Mouse (Mus musculus) heart, embryonic 11.5 days (tissue): ENCODE results near the gene Cd69. TPM values are rescaled to one million over a fixed set of nuclear protein-coding genes. Genes with fewer than 3 reads are reported as not detected.

Experiments
- ATAC-seq: fragments of 200-750 bp; cut with Nextera tagmentation; replicated peaks from 2 replicates; pipeline ENCODE4 v1.8.0; 2017; ENCODE audit warnings: moderate library complexity; ENCODE audit not compliant: insufficient number of reproducible peaks, low FRiP score, low TSS enrichment
- H3K27ac ChIP-seq: fragments of 300-500 bp; sonication (generic); 2 replicates; pipeline ENCODE4 v1.5.1; 2014; ENCODE audit warnings: mild to moderate bottlenecking, low read depth, low read length
- H3K27me3 ChIP-seq: fragments of 300-500 bp; sonication (generic); 2 replicates; pipeline ENCODE4 v1.6.1; 2014; ENCODE audit warnings: mild to moderate bottlenecking, low read length, mixed read lengths; ENCODE audit not compliant: control insufficient read depth, insufficient read depth
- H3K36me3 ChIP-seq: fragments of 300-500 bp; sonication (generic); 2 replicates; pipeline ENCODE4 v1.6.1; 2014; ENCODE audit warnings: mild to moderate bottlenecking, low read length, moderate library complexity, mixed read lengths; ENCODE audit not compliant: control insufficient read depth, insufficient read depth
- H3K4me1 ChIP-seq: fragments of 300-500 bp; sonication (generic); 2 replicates; pipeline ENCODE4 v1.6.1; 2014; ENCODE audit warnings: low read length; ENCODE audit not compliant: control insufficient read depth, insufficient read depth
- H3K4me2 ChIP-seq: fragments of 300-500 bp; sonication (generic); 2 replicates; pipeline ENCODE4 v1.6.1; 2014; ENCODE audit warnings: mild to moderate bottlenecking, moderate library complexity
- H3K4me3 ChIP-seq: fragments of 300-500 bp; sonication (generic); 2 replicates; pipeline ENCODE4 v1.5.1; 2014; ENCODE audit warnings: low read depth, low read length
- H3K9ac ChIP-seq: fragments of 300-500 bp; sonication (generic); 2 replicates; pipeline ENCODE4 v1.6.1; 2014; ENCODE audit warnings: mild to moderate bottlenecking, low read depth, low read length, moderate library complexity
- H3K9me3 ChIP-seq: fragments of 300-500 bp; sonication (generic); replicated peaks from 2 replicates; pipeline ENCODE4 v1.6.1; 2016; ENCODE audit warnings: low read length; ENCODE audit not compliant: control insufficient read depth
- WGBS: fragments of 180-500 bp; shearing (Covaris S2); extraction: QIAGEN DNeasy Blood & Tissue Kit; methylation state at CpG from one replicate; pipeline ENCODE4 v1.1.7; 2014; ENCODE audit not compliant: insufficient replicate concordance; 5-methylcytosine and 5-hydroxymethylcytosine counted together
- polyA plus RNA-seq: library from polyadenylated mRNA; unstranded; fragments of >200 nt; fragmentation: Nextera tagmentation; extraction: Ambion mirVana; gene quantifications from 2 replicates; pipeline ENCODE4 v1.2.1, GENCODE M21; 2014

The Cd69 gene
- polyA plus RNA-seq, 1 experiment from 2014 or later: not detected

GRCm38 (mm10) chr6:129260034-129260433 is 15.2 kb downstream of the Cd69 start:
- Histone ChIP-seq H3K9ac (no peak overlapping the region), H3K9me3 (no peaks in the 10 kb centered on the region), H3K4me2 (no peak overlapping the region), H3K27me3 (no peaks in the 10 kb centered on the region), H3K4me3 (no peak overlapping the region), H3K4me1 (no peaks in the 10 kb centered on the region), H3K27ac (no peak overlapping the region), H3K36me3 (no peaks in the 10 kb centered on the region)
- ATAC-seq: no peak

- Histone ChIP-seq H3K4me2 (no peak overlapping the region), H3K4me1 (no peaks in the 10 kb centered on the region), H3K36me3 (no peaks in the 10 kb centered on the region), H3K4me3 (no peak overlapping the region), H3K27me3 (no peaks in the 10 kb centered on the region), H3K9me3 (no peaks in the 10 kb centered on the region), H3K9ac (no peak overlapping the region), H3K27ac (no peak overlapping the region)
- WGBS: 52% methylated on average over 7 of the region's 7 CpGs
- ATAC-seq: no peak
Measured at GRCm38 (mm10) chr6:129256018-129256417, 19.2 kb downstream of the Cd69 start.

- 12% methylated on average over 4 of the region's 4 CpGs for WGBS
- H3K27ac ChIP-seq: no peak overlapping the region
- H3K9ac ChIP-seq: no peak overlapping the region
- H3K4me2 ChIP-seq: no peak overlapping the region
- no peak for ATAC-seq
- no peaks in the 10 kb centered on the region for H3K9me3 ChIP-seq
- no peak overlapping the region for H3K4me3 ChIP-seq
- H3K36me3 ChIP-seq: no peaks in the 10 kb centered on the region
- H3K27me3 ChIP-seq: no peaks in the 10 kb centered on the region
- no peaks in the 10 kb centered on the region for H3K4me1 ChIP-seq
Measured at GRCm38 (mm10) chr6:129254949-129255602, 20.2 kb downstream of the Cd69 start.

GRCm38 (mm10) chr6:129254314-129254713 is 20.9 kb downstream of the Cd69 start:
- 72% methylated on average over 4 of the region's 4 CpGs for WGBS
- no peak overlapping the region for H3K27ac ChIP-seq
- ATAC-seq: no peak
- H3K4me1 ChIP-seq: no peaks in the 10 kb centered on the region
- H3K9me3 ChIP-seq: no peaks in the 10 kb centered on the region
- H3K9ac ChIP-seq: no peak overlapping the region
- H3K4me2 ChIP-seq: no peak overlapping the region
- no peak overlapping the region for H3K4me3 ChIP-seq
- no peaks in the 10 kb centered on the region for H3K27me3 ChIP-seq
- no peaks in the 10 kb centered on the region for H3K36me3 ChIP-seq

GRCm38 (mm10) chr6:129248243-129248642 is 27.0 kb downstream of the Cd69 start:
- H3K27me3 ChIP-seq: no peaks in the 10 kb centered on the region
- H3K4me3 ChIP-seq: no peak overlapping the region
- no peak for ATAC-seq
- no peak overlapping the region for H3K4me2 ChIP-seq
- H3K9me3 ChIP-seq: no peaks in the 10 kb centered on the region
- H3K4me1 ChIP-seq: no peaks in the 10 kb centered on the region
- no peak overlapping the region for H3K9ac ChIP-seq
- H3K36me3 ChIP-seq: no peaks in the 10 kb centered on the region
- no peak overlapping the region for H3K27ac ChIP-seq

- Histone ChIP-seq H3K4me1 (no peaks in the 10 kb centered on the region), H3K4me3 (no peak overlapping the region), H3K36me3 (no peaks in the 10 kb centered on the region), H3K27ac (no peak overlapping the region), H3K27me3 (no peaks in the 10 kb centered on the region), H3K4me2 (no peak overlapping the region), H3K9me3 (no peaks in the 10 kb centered on the region), H3K9ac (no peak overlapping the region)
- WGBS: 71% methylated on average over 1 of the region's 1 CpGs
- no peak for ATAC-seq
Measured at GRCm38 (mm10) chr6:129246992-129247391, 28.2 kb downstream of the Cd69 start.

- ATAC-seq: no peak
- H3K9me3 ChIP-seq: no peaks in the 10 kb centered on the region
- no peaks in the 10 kb centered on the region for H3K4me1 ChIP-seq
- H3K4me3 ChIP-seq: no peak overlapping the region
- H3K4me2 ChIP-seq: no peak overlapping the region
- no peak overlapping the region for H3K9ac ChIP-seq
- H3K36me3 ChIP-seq: no peaks in the 10 kb centered on the region
- no peak overlapping the region for H3K27ac ChIP-seq
- H3K27me3 ChIP-seq: no peaks in the 10 kb centered on the region
Measured at GRCm38 (mm10) chr6:129245793-129246192, 29.4 kb downstream of the Cd69 start.

GRCm38 (mm10) chr6:129241907-129242306 is 33.3 kb downstream of the Cd69 start:
- no peak for ATAC-seq
- WGBS: 63% methylated on average over 6 of the region's 6 CpGs
- Histone ChIP-seq H3K9ac (no peak overlapping the region), H3K9me3 (no peaks in the 10 kb centered on the region), H3K4me2 (no peak overlapping the region), H3K36me3 (no peaks in the 10 kb centered on the region), H3K4me3 (no peak overlapping the region), H3K27ac (no peak overlapping the region), H3K4me1 (no peaks in the 10 kb centered on the region; the same call in 1 of the 2 replicates), H3K27me3 (no peaks in the 10 kb centered on the region)

- Histone ChIP-seq H3K4me3 (no peak overlapping the region), H3K27ac (no peak overlapping the region), H3K9ac (no peak overlapping the region), H3K36me3 (no peaks in the 10 kb centered on the region), H3K4me1 (no peaks in the 10 kb centered on the region; the same call in 1 of the 2 replicates), H3K9me3 (no peaks in the 10 kb centered on the region), H3K4me2 (no peak overlapping the region), H3K27me3 (no peaks in the 10 kb centered on the region)
- ATAC-seq: no peak
- 62% methylated on average over 5 of the region's 5 CpGs for WGBS
Measured at GRCm38 (mm10) chr6:129241471-129241870, 33.8 kb downstream of the Cd69 start.
